Mouse (Mus musculus) T-helper 17 cell (primary cell): ENCODE data around the gene Gm21731.
"Not testable (repeated sequence)": the region's sequence is repeated elsewhere in the genome, so short reads cannot be mapped to it uniquely, and the experiment has no call there.

Experiments
- in situ Hi-C, 2 experiments: fragments of 300-600 bp; cut with MboI, MseI; formaldehyde crosslinking; loops; 1 replicate in 1 of 2; 2 replicates in 1 of 2; pipeline ENCODE4 v1.15.1; 2025; ENCODE audit warnings: high pct_unique_total_duplicates in 2 of 2

Gm21731 gene

GRCm38 (mm10) chr13:120238811-120239210 lies at the start of gene Gm21731:
Gene Gm21731 (plus strand): TSS chr13:120239111.
- in situ Hi-C loops, result not testable (repeated sequence)

- in situ Hi-C loops, result loop anchor here (5.0 to 10.0 kb wide), 2 partner anchors 322 to 334 kb away; no protein-coding TSS in a partner anchor
Measured at GRCm38 (mm10) chr13:120196189-120196821, 42.6 kb upstream of the Gm21731 start.

GRCm38 (mm10) chr13:120215847-120216246 lies 23.1 kb upstream of the Gm21731 start, which contains the start of gene Gm21762:
Gene Gm21762 (minus strand): TSS chr13:120215947.
- in situ Hi-C loops, result loop anchor here in 1 of 2 experiments (10.0 kb wide), 1 partner anchor 601 kb away; no protein-coding TSS in a partner anchor

- in situ Hi-C loops, result loop anchor here in 1 of 2 experiments (5.0 kb wide), 1 partner anchor 384 kb away; the partner anchor contains the start of gene D13Ertd608e
Measured at GRCm38 (mm10) chr13:120220922-120221321, 18.0 kb upstream of the Gm21731 start.

GRCm38 (mm10) chr13:120223012-120223659 lies 15.8 kb upstream of the Gm21731 start:
- in situ Hi-C loops, result loop anchor here in 1 of 2 experiments (5.0 kb wide), 1 partner anchor 386 kb away; the partner anchor contains the start of gene D13Ertd608e

- in situ Hi-C loops, result not testable (repeated sequence)
Measured at GRCm38 (mm10) chr13:120231798-120232197, 7.1 kb upstream of the Gm21731 start.

- in situ Hi-C loops, result not testable (repeated sequence)
Measured at GRCm38 (mm10) chr13:120232447-120233049, 6.4 kb upstream of the Gm21731 start.

- in situ Hi-C loops, result not testable (repeated sequence)
Measured at GRCm38 (mm10) chr13:120251208-120251924, 12.5 kb downstream of the Gm21731 start.

- in situ Hi-C loops, result not testable (repeated sequence)
Measured at GRCm38 (mm10) chr13:120258817-120259658, 20.1 kb downstream of the Gm21731 start.

- in situ Hi-C loops, result not testable (repeated sequence)
Measured at GRCm38 (mm10) chr13:120259718-120260117, 20.8 kb downstream of the Gm21731 start.

- in situ Hi-C loops, result not testable (repeated sequence)
Measured at GRCm38 (mm10) chr13:120262870-120263269, 24.0 kb downstream of the Gm21731 start, which contains the start of gene AF067061. Gene AF067061 (plus strand): TSS chr13:120263114.

- in situ Hi-C loops, result not testable (repeated sequence)
Measured at GRCm38 (mm10) chr13:120277837-120278236, 38.9 kb downstream of the Gm21731 start.

GRCm38 (mm10) chr13:120278784-120279183 lies 39.9 kb downstream of the Gm21731 start:
- in situ Hi-C loops, result no loop called here
